ENCODE assay signal across 8 mouse cellular contexts in the genomic region with DNA sequence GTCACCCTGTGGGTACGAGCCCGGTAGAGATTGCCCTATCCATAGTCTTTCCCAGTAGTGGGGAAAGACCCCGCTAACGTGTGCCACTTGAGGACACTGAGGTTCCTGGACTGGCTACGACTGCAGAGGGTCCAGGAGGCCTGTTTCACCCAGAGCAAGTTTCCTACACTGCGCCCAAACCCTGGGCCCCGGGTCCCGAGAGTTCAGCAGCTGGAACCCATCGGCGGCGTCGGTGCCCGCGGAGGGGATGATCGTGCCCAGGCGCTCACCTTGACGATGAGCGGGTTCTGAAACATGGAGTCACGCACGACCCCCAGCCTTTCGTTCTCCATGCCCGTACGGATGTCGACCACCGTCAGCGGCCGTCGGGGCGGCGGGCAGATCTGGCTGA. TPM values are rescaled to one million over a fixed set of nuclear protein-coding genes. Genes with fewer than 3 reads are reported as not detected.
DNase-seq lines count a peak whose midpoint lies in the region; ATAC-seq and TF ChIP-seq lines count a peak whose summit lies in the region.

No protein-coding gene starts in this region.

- no peak overlapping the region for H3K27ac ChIP-seq in kidney, postnatal 0 days
- no peak overlapping the region for H3K27ac ChIP-seq in embryonic facial prominence, embryonic 11.5 days (replicated peaks; ENCODE audit: low read depth, low read length)
- H3K27ac ChIP-seq in hindbrain, postnatal 0 days: no peak overlapping the region
- no peak overlapping the region for H3K27ac ChIP-seq in midbrain, embryonic 16.5 days (ENCODE audit: low read length)

- H3K27me3 ChIP-seq in kidney, postnatal 0 days (ENCODE audit: insufficient read depth, low read length): no peaks in the 10 kb centered on the region; the same call in 1 of the 2 replicates
- H3K27me3 ChIP-seq in embryonic facial prominence, embryonic 11.5 days (ENCODE audit: control insufficient read depth, insufficient read depth, low read length): peaks cover 8% of the 10 kb centered on the region
- H3K27me3 ChIP-seq in hindbrain, postnatal 0 days (ENCODE audit: insufficient read depth, low read length): peaks cover 14% of the 10 kb centered on the region; the same call in 1 of the 2 replicates
- peaks cover 18% of the 10 kb centered on the region for H3K27me3 ChIP-seq in midbrain, embryonic 16.5 days (ENCODE audit: control insufficient read depth, insufficient read depth, low read depth, low read length)

- no peaks in the 10 kb centered on the region for H3K36me3 ChIP-seq in kidney, postnatal 0 days (ENCODE audit: insufficient read depth, low read length)
- no peaks in the 10 kb centered on the region for H3K36me3 ChIP-seq in embryonic facial prominence, embryonic 11.5 days (replicated peaks; ENCODE audit: control insufficient read depth, insufficient read depth, low read depth, low read length)
- no peaks in the 10 kb centered on the region for H3K36me3 ChIP-seq in hindbrain, postnatal 0 days (ENCODE audit: insufficient read depth, low read length)
- no peaks in the 10 kb centered on the region for H3K36me3 ChIP-seq in midbrain, embryonic 16.5 days (ENCODE audit: control insufficient read depth, insufficient read depth, low read length)

- 0 out of 2 replicates have a peak, but pooled peaks cover 5% of the 10 kb centered on the region for H3K4me1 ChIP-seq in kidney, postnatal 0 days (replicated peaks; ENCODE audit: insufficient read depth, low read length)
- H3K4me1 ChIP-seq in embryonic facial prominence, embryonic 11.5 days (ENCODE audit: control insufficient read depth, insufficient read depth, low read length): no peaks in the 10 kb centered on the region
- no peaks in the 10 kb centered on the region for H3K4me1 ChIP-seq in hindbrain, postnatal 0 days (ENCODE audit: insufficient read depth, low read length)
- H3K4me1 ChIP-seq in midbrain, embryonic 16.5 days (ENCODE audit: control insufficient read depth, insufficient read depth, low read length): peaks cover 10% of the 10 kb centered on the region; the same call in 1 of the 2 replicates

- H3K4me3 ChIP-seq in kidney, postnatal 0 days (replicated peaks; ENCODE audit: low read depth, low read length): peak overlapping the region; percentile 56
- peak overlapping the region; percentile 33 for H3K4me3 ChIP-seq in embryonic facial prominence, embryonic 11.5 days (ENCODE audit: low read depth, low read length)
- H3K4me3 ChIP-seq in hindbrain, postnatal 0 days (ENCODE audit: low read length): peak overlapping the region; percentile 51
- H3K4me3 ChIP-seq in midbrain, embryonic 16.5 days (ENCODE audit: low read depth, low read length): peak overlapping the region; percentile 47

- 0 out of 2 replicates have a peak, but pooled peaks have one; percentile 3 for ATAC-seq in kidney, postnatal 0 days (replicated peaks; ENCODE audit: low FRiP score, low read depth)
- 0 out of 2 replicates have a peak, but pooled peaks have one; percentile 30 for ATAC-seq in embryonic facial prominence, embryonic 11.5 days (replicated peaks; ENCODE audit: insufficient number of reproducible peaks, low FRiP score, low TSS enrichment, low read depth)
- no peak for ATAC-seq in hindbrain, postnatal 0 days
- ATAC-seq in midbrain, embryonic 16.5 days: peak; percentile 38

- WGBS in kidney, postnatal 0 days: 2% methylated on average over 30 of the region's 30 CpGs
- WGBS in embryonic facial prominence, embryonic 11.5 days: under 1% methylated on average over 30 of the region's 30 CpGs
- 2% methylated on average over 30 of the region's 30 CpGs for WGBS in hindbrain, postnatal 0 days
- under 1% methylated on average over 29 of the region's 30 CpGs for WGBS in midbrain, embryonic 16.5 days

- no peak for DNase-seq in kidney, postnatal 0 days (ENCODE audit: low spot score)
- DNase-seq in kidney, postnatal 25 days: no peak
- DNase-seq in embryonic facial prominence, embryonic 11.5 days (ENCODE audit: low spot score): no peak
- DNase-seq in hindbrain, postnatal 0 days (ENCODE audit: low spot score): no peak
- DNase-seq in Muller cell, postnatal 12 days (ENCODE audit: inconsistent ontology term): no peak
- DNase-seq in left cerebral cortex, adult 8-10 months (ENCODE audit: low spot score in 2 of 2): no peak
- DNase-seq in frontal cortex, postnatal 14 days (ENCODE audit: low spot score in 2 of 2): no peak

- peak overlapping the region; percentile 66 for H3K9ac ChIP-seq in kidney, postnatal 0 days (ENCODE audit: low read depth, low read length)
- peak overlapping the region; percentile 54 for H3K9ac ChIP-seq in embryonic facial prominence, embryonic 11.5 days (replicated peaks; ENCODE audit: low read length)
- peak overlapping the region; percentile 49; the same call in 1 of the 2 replicates for H3K9ac ChIP-seq in hindbrain, postnatal 0 days (replicated peaks; ENCODE audit: low read length)
- peak overlapping the region; percentile 66 for H3K9ac ChIP-seq in midbrain, embryonic 16.5 days (ENCODE audit: low read depth, low read length)

- H3K4me2 ChIP-seq in kidney, postnatal 0 days (ENCODE audit: low read length): peak overlapping the region; percentile 94
- H3K4me2 ChIP-seq in embryonic facial prominence, embryonic 11.5 days (ENCODE audit: low read depth, low read length): peak overlapping the region; percentile 77
- peak overlapping the region; percentile 88 for H3K4me2 ChIP-seq in hindbrain, postnatal 0 days (ENCODE audit: low read depth, low read length)
- peak overlapping the region; percentile 81 for H3K4me2 ChIP-seq in midbrain, embryonic 16.5 days (ENCODE audit: low read length)

- no peak for TF ChIP-seq CTCF in kidney, postnatal 0 days (IDR thresholded peaks at IDR 0.05; ENCODE audit: low read depth)
- TF ChIP-seq CTCF in hindbrain, postnatal 0 days (IDR thresholded peaks at IDR 0.05; ENCODE audit: low read depth): no peak

- H3K9me3 ChIP-seq in kidney, postnatal 0 days (replicated peaks; ENCODE audit: low read length): no peaks in the 10 kb centered on the region
- no peaks in the 10 kb centered on the region for H3K9me3 ChIP-seq in embryonic facial prominence, embryonic 11.5 days (replicated peaks; ENCODE audit: control insufficient read depth, low read length)
- H3K9me3 ChIP-seq in hindbrain, postnatal 0 days (ENCODE audit: low read length): no peaks in the 10 kb centered on the region
- H3K9me3 ChIP-seq in midbrain, embryonic 16.5 days (replicated peaks; ENCODE audit: control insufficient read depth, low read length, poor library complexity, severe bottlenecking): no peaks in the 10 kb centered on the region

RNA-seq across cellular contexts. Expression of a gene that starts 0.3 kb away (rescaled TPM):
- 0.14 and 0.36 TPM in 2 replicates for polyA plus RNA-seq in kidney, postnatal 0 days (2015; fragmentation: Nextera tagmentation; extraction: Ambion mirVana)
- 0.38 and 0.50 TPM in 2 replicates for polyA plus RNA-seq in embryonic facial prominence, embryonic 11.5 days (2014; fragmentation: Nextera tagmentation; extraction: Ambion mirVana)
- total RNA-seq in hindbrain, postnatal 0 days (2014; rRNA removed): 0.58 and 0.83 TPM in 2 replicates
- 0.96 and 1.1 TPM in 2 replicates for polyA plus RNA-seq in hindbrain, postnatal 0 days (2015; fragmentation: Nextera tagmentation; extraction: Ambion mirVana)
- 1.2 and 1.5 TPM in 2 replicates for polyA plus RNA-seq in midbrain, embryonic 16.5 days (2015; fragmentation: Nextera tagmentation; extraction: Ambion mirVana)
- 1 to 10 TPM in 1 of 4 experiments, under 1 TPM in 3; 0.25 to 1.1 (median 0.48) TPM for total RNA-seq in left cerebral cortex, adult 8-10 months (2022)

RNA-seq across cellular contexts. Expression of a gene that starts 5.5 kb away (rescaled TPM):
- polyA plus RNA-seq in kidney, postnatal 0 days (2015; fragmentation: Nextera tagmentation; extraction: Ambion mirVana): 6.6 and 7.0 TPM in 2 replicates
- polyA plus RNA-seq in embryonic facial prominence, embryonic 11.5 days (2014; fragmentation: Nextera tagmentation; extraction: Ambion mirVana): 10.7 and 10.8 TPM in 2 replicates
- 3.9 and 4.6 TPM in 2 replicates for total RNA-seq in hindbrain, postnatal 0 days (2014; rRNA removed)
- 3.3 and 5.2 TPM in 2 replicates for polyA plus RNA-seq in hindbrain, postnatal 0 days (2015; fragmentation: Nextera tagmentation; extraction: Ambion mirVana)
- polyA plus RNA-seq in midbrain, embryonic 16.5 days (2015; fragmentation: Nextera tagmentation; extraction: Ambion mirVana): 7.3 and 7.7 TPM in 2 replicates
- total RNA-seq in left cerebral cortex, adult 8-10 months (2022): 10 to 100 TPM in 2 of 4 experiments, 1 to 10 TPM in 2; 9.6 to 13.4 (median 10.2) TPM
